Mouse (Mus musculus) kidney, embryonic 16.5 days (tissue): ENCODE measurements around the gene Lyrm7. TPM values are rescaled to one million over a fixed set of nuclear protein-coding genes. Genes with fewer than 3 reads are reported as not detected.

Source experiments
- ATAC-seq: fragments of 200-750 bp; cut with Nextera tagmentation; 2 replicates; pipeline ENCODE4 v1.8.0; 2017; ENCODE audit warnings: moderate TSS enrichment; ENCODE audit not compliant: low FRiP score, low TSS enrichment
- H3K27ac ChIP-seq: fragments of 300-500 bp; sonication (generic); 2 replicates; pipeline ENCODE4 v1.5.1; 2014; ENCODE audit warnings: low read length
- H3K27me3 ChIP-seq: fragments of 300-500 bp; sonication (generic); 2 replicates; pipeline ENCODE4 v1.6.1; 2014; ENCODE audit warnings: low read length, control low read depth, mixed read lengths; ENCODE audit not compliant: insufficient read depth
- H3K36me3 ChIP-seq: fragments of 300-500 bp; sonication (generic); 2 replicates; pipeline ENCODE4 v1.6.1; 2014; ENCODE audit warnings: low read length, control low read depth, mixed read lengths; ENCODE audit not compliant: insufficient read depth
- H3K4me1 ChIP-seq: fragments of 300-500 bp; sonication (generic); 2 replicates; pipeline ENCODE4 v1.6.1; 2014; ENCODE audit warnings: low read length, control low read depth, mixed read lengths; ENCODE audit not compliant: insufficient read depth
- H3K4me2 ChIP-seq: fragments of 300-500 bp; sonication (generic); replicated peaks from 2 replicates; pipeline ENCODE4 v1.6.1; 2014; ENCODE audit warnings: low read depth, low read length
- H3K4me3 ChIP-seq: fragments of 300-500 bp; sonication (generic); 2 replicates; pipeline ENCODE4 v1.5.1; 2014; ENCODE audit warnings: mild to moderate bottlenecking, low read length
- H3K9ac ChIP-seq: fragments of 300-500 bp; sonication (generic); replicated peaks from 2 replicates; pipeline ENCODE4 v1.6.1; 2014; ENCODE audit warnings: low read length
- H3K9me3 ChIP-seq: fragments of 300-500 bp; sonication (generic); 2 replicates; pipeline ENCODE4 v1.6.1; 2016; ENCODE audit warnings: low read length, control low read depth
- WGBS: fragments of 180-500 bp; shearing (Covaris S2); extraction: QIAGEN DNeasy Blood & Tissue Kit; methylation state at CpG from one replicate; pipeline ENCODE4 v1.1.7; 2014; 5-methylcytosine and 5-hydroxymethylcytosine counted together
- polyA plus RNA-seq: library from polyadenylated mRNA; unstranded; fragments of >200 nt; fragmentation: Nextera tagmentation; extraction: Ambion mirVana; gene quantifications from 2 replicates; pipeline ENCODE4 v1.2.1, GENCODE M21; 2015

The Lyrm7 gene
- polyA plus RNA-seq, 1 experiment from 2014 or later, result 9.2 TPM

- H3K27ac ChIP-seq, result no peak overlapping the region
- ATAC-seq, result no peak
- no peak overlapping the region for H3K4me2 ChIP-seq
- H3K9ac ChIP-seq, result no peak overlapping the region
- 81% methylated on average over 5 of the region's 5 CpGs for WGBS
- H3K4me3 ChIP-seq, result no peak overlapping the region
- H3K36me3 ChIP-seq, result no peaks in the 10 kb centered on the region
- H3K4me1 ChIP-seq, result no peaks in the 10 kb centered on the region
- H3K9me3 ChIP-seq, result no peaks in the 10 kb centered on the region
- H3K27me3 ChIP-seq, result no peaks in the 10 kb centered on the region
Measured at GRCm38 (mm10) chr11:54809582-54809981, 51.1 kb downstream of the Lyrm7 start.

GRCm38 (mm10) chr11:54808177-54808576, 52.5 kb downstream of the Lyrm7 start:
- H3K4me1 ChIP-seq, result no peaks in the 10 kb centered on the region
- WGBS, result 88% methylated on average over 4 of the region's 4 CpGs
- H3K27ac ChIP-seq, result no peak overlapping the region
- H3K27me3 ChIP-seq, result no peaks in the 10 kb centered on the region
- no peaks in the 10 kb centered on the region for H3K9me3 ChIP-seq
- H3K36me3 ChIP-seq, result no peaks in the 10 kb centered on the region
- H3K9ac ChIP-seq, result no peak overlapping the region
- H3K4me3 ChIP-seq, result no peak overlapping the region
- no peak overlapping the region for H3K4me2 ChIP-seq
- no peak for ATAC-seq

DNA sequence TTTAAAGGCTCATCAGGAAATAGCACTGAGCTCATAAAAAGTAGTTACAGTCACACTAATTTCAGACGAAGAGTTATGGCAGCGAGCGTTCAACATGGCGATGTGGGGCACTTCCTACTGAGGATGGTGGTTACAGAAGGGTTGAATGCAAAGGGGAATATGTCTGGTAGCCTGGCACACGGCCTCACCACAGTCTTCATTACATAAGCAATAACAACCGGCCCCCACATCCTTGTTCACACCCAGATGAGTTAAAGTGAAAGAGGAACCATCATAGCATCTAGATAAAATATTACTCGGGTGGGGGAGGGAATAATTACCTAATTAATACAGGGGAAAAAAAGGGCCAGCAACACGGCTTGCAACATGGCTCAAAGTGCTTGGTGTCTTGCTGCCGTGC, 53.0 kb downstream of the Lyrm7 start:
- no peak for ATAC-seq
- no peaks in the 10 kb centered on the region for H3K9me3 ChIP-seq
- no peaks in the 10 kb centered on the region for H3K4me1 ChIP-seq
- WGBS, result 55% methylated on average over 9 of the region's 9 CpGs
- H3K4me2 ChIP-seq, result no peak overlapping the region
- no peak overlapping the region for H3K4me3 ChIP-seq
- H3K27me3 ChIP-seq, result no peaks in the 10 kb centered on the region
- no peak overlapping the region for H3K9ac ChIP-seq
- no peak overlapping the region for H3K27ac ChIP-seq
- no peaks in the 10 kb centered on the region for H3K36me3 ChIP-seq

GRCm38 (mm10) chr11:54806891-54807290, 53.8 kb downstream of the Lyrm7 start:
- Histone ChIP-seq H3K4me1 (no peaks in the 10 kb centered on the region), H3K4me3 (no peak overlapping the region), H3K9ac (no peak overlapping the region), H3K27ac (no peak overlapping the region), H3K27me3 (no peaks in the 10 kb centered on the region), H3K9me3 (no peaks in the 10 kb centered on the region), H3K36me3 (no peaks in the 10 kb centered on the region), H3K4me2 (no peak overlapping the region)
- no peak for ATAC-seq
- 93% methylated on average over 21 of the region's 28 CpGs for WGBS

GRCm38 (mm10) chr11:54805196-54805595, 55.5 kb downstream of the Lyrm7 start:
- 74% methylated on average over 4 of the region's 4 CpGs for WGBS
- no peak overlapping the region for H3K9ac ChIP-seq
- no peaks in the 10 kb centered on the region for H3K36me3 ChIP-seq
- no peaks in the 10 kb centered on the region for H3K27me3 ChIP-seq
- H3K4me2 ChIP-seq, result no peak overlapping the region
- H3K9me3 ChIP-seq, result no peaks in the 10 kb centered on the region
- no peaks in the 10 kb centered on the region for H3K4me1 ChIP-seq
- H3K27ac ChIP-seq, result no peak overlapping the region
- no peak for ATAC-seq
- no peak overlapping the region for H3K4me3 ChIP-seq

DNA sequence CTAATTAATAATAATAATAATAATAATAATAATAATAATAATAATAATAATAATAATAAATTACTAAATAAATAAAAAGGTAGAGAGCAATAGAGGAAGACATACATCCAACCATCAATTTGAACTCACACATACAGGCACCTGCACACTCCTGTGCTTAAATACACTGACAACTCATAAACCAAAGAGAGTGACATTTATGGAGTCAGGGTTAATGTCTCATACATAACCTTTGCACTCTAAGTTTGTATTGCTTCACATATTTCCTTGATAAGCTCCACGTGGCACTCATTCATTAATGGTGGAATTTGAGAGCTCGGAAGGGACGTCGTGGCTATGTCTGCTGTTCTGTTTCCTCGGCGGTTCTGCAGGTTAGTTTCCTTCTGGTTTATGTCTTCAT, 58.1 kb downstream of the Lyrm7 start:
- Histone ChIP-seq H3K36me3 (no peaks in the 10 kb centered on the region), H3K4me1 (no peaks in the 10 kb centered on the region), H3K9ac (no peak overlapping the region), H3K27me3 (no peaks in the 10 kb centered on the region), H3K27ac (no peak overlapping the region), H3K9me3 (no peaks in the 10 kb centered on the region), H3K4me3 (no peak overlapping the region), H3K4me2 (no peak overlapping the region)
- 23% methylated on average over 6 of the region's 6 CpGs for WGBS
- no peak for ATAC-seq

DNA sequence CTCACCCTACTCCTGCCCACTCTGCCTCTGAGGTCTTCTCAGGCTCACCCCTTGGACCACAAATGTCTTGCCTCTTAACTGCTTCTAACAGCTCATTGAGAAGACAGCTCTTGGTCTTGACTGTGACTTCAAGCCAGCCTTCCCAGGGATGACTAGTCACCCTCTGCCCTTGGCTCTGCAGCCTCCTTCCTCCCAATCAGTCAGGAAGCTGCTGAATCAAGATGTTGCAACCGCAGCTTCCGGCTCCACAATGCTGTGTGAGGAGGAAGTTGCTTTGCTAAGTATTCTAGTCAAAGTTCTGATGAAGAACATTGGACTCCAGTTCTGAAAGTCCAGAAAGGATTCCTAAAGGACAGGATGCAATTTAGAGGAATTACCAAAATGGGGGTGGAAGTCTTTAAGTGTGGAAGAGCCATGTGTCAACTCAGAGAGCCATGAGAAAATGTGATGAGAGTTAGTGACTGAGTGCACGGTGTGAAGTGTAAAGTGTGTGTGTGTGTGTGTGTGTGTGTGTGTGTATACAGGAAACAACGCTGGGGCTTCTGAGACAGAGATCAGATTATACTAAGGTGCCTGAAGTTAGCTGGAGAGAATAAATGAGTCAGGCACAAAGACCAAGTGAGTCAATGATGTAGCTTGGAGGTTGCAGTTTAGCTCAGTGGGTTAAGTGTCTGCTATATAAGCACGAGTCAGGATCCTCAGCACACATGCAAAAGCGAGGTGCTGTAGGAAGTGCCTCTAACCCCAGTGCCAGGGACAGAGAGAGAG, 58.7 kb downstream of the Lyrm7 start:
- Histone ChIP-seq H3K9me3 (no peaks in the 10 kb centered on the region), H3K4me2 (no peak overlapping the region), H3K4me3 (no peak overlapping the region), H3K4me1 (no peaks in the 10 kb centered on the region), H3K36me3 (no peaks in the 10 kb centered on the region), H3K9ac (no peak overlapping the region), H3K27ac (no peak overlapping the region), H3K27me3 (no peaks in the 10 kb centered on the region)
- 58% methylated on average over 6 of the region's 6 CpGs for WGBS
- ATAC-seq, result no peak

DNA sequence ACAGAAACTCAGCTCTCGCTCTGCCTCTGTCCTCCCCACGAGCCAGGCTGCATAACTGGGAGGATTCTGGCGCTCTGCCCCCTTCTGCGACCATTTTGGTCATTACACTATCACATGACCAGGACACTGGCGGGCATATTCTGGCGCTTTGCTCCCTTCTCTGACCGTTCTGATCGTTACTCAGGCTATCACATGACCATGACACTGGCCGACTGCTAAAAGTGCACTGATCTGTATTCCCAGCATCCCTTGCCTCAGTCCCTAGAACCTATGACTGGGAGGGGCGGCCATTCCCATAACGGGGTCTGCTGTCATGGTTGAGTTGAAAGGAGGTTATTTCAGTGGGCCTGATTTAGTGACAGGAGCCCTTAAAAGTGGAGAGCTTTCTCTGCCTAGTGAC, 64.2 kb downstream of the Lyrm7 start:
- WGBS, result 67% methylated on average over 11 of the region's 11 CpGs
- Histone ChIP-seq H3K9ac (no peak overlapping the region), H3K27ac (no peak overlapping the region), H3K27me3 (no peaks in the 10 kb centered on the region), H3K36me3 (no peaks in the 10 kb centered on the region), H3K4me2 (no peak overlapping the region), H3K9me3 (no peaks in the 10 kb centered on the region), H3K4me3 (no peak overlapping the region), H3K4me1 (no peaks in the 10 kb centered on the region)
- ATAC-seq, result no peak

- no peaks in the 10 kb centered on the region for H3K27me3 ChIP-seq
- H3K4me1 ChIP-seq, result no peaks in the 10 kb centered on the region
- no peak overlapping the region for H3K4me3 ChIP-seq
- 88% methylated on average over 3 of the region's 3 CpGs for WGBS
- H3K36me3 ChIP-seq, result no peaks in the 10 kb centered on the region
- no peak overlapping the region for H3K9ac ChIP-seq
- H3K27ac ChIP-seq, result no peak overlapping the region
- H3K4me2 ChIP-seq, result no peak overlapping the region
- no peaks in the 10 kb centered on the region for H3K9me3 ChIP-seq
- ATAC-seq, result no peak
Measured at GRCm38 (mm10) chr11:54794678-54795077, 66.0 kb downstream of the Lyrm7 start.

- Histone ChIP-seq H3K4me3 (no peak overlapping the region), H3K9ac (no peak overlapping the region), H3K4me1 (no peaks in the 10 kb centered on the region), H3K27ac (no peak overlapping the region), H3K27me3 (no peaks in the 10 kb centered on the region), H3K4me2 (no peak overlapping the region), H3K36me3 (no peaks in the 10 kb centered on the region), H3K9me3 (no peaks in the 10 kb centered on the region)
- 79% methylated on average over 1 of the region's 1 CpGs for WGBS
- no peak for ATAC-seq
Measured at GRCm38 (mm10) chr11:54793173-54793572, 67.5 kb downstream of the Lyrm7 start.
